Mouse (Mus musculus) CH12F3 (cell line): ENCODE results near the gene Anxa9.

Source experiments
- in situ Hi-C: fragments of 300-500 bp; cut with MboI; formaldehyde crosslinking; loops from 2 replicates; pipeline ENCODE4 v1.14.3; 2020; ENCODE audit warnings: low sequenced_read_pairs

Gene Anxa9

GRCm38 (mm10) chr3:95314486-95315093 lies 7.6 kb upstream of the Anxa9 start, which contains the start of gene Cers2:
Gene Cers2 (plus strand): TSS chr3:95314791.
- in situ Hi-C loops: no loop called here

- in situ Hi-C loops: no loop called here
Measured at GRCm38 (mm10) chr3:95314075-95314474, 7.1 kb upstream of the Anxa9 start.

- in situ Hi-C loops: no loop called here
Measured at GRCm38 (mm10) chr3:95313476-95313875, 6.5 kb upstream of the Anxa9 start.

DNA sequence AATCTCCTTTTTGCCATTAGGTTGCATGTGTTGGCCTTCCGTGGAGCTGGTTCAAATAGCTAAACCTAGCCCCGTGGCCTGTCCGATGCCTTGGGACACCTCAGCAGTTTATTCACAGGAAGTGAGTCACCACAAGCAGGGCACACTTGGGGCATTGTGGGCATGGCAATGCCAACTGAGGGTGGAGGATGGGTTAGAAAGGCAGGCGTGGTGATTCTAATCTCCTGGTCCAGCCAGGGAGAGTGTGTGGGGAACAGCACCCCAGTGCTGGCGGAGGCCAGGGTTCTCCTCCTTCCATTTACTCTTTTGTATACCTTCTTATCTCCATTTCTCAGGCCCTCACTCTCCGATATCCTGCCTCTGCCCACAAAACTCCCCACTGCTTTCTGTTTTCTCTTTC lies 5.6 kb upstream of the Anxa9 start:
- in situ Hi-C loops: no loop called here

DNA sequence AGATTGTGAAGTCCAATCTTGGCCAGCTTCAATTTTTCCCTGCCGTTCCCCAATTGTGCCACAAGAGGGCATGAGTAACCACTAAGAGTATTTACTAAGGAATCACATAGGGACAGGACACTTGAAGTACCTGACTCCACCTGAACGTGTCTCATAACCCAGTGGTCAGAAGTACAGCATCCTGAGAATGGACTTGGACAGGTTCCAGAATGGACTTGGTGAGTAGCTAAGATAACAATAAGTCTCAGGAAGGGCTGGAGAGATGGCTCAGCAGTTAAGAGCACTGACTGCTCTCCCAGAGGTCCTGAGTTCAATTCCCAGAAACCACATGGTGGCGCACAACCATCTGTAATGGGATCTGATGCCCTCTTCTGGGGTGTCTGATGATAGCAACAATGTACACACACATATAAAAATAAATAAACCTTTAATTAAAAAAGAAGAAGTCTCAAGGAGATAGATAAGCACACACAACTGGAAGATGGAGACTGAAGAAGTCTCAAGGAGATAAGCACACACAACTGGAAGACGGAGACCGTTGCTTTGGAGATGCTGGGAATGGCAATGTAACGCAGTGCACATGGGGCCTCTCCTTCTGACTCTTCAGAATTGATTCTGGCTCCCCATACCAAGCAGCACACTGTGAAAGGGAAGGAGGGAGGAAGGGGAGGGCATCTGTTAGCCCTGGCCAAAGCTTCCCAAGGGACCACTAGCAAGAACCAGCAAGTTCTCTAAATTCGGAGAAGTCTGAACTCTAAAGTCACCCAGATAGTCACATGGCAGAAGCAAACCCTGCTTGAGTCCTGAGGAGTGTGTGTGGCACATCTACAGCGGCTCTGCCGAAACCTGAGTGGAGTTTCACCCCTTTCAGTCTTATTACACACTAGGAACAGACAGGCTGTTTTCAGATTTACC lies 4.2 kb upstream of the Anxa9 start:
- in situ Hi-C loops: no loop called here

DNA sequence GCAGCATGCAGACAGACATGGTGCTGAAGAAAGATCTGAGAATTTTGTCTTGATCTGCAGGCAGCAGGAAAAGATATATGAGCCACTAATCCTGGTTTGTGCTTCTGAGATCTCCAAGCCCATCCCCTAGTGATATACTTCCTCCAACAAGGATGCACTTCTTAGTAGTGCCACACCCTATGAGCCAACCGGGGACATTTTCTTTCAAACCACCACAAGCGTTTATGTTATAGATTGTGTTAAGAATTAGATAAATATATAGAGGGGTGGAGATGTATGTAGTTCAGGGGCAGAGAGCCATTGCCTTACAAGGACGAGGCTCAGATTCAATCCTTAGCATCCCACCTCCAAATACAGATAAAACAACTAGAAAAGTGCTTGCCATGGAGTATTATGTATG lies 3.5 kb upstream of the Anxa9 start:
- in situ Hi-C loops: no loop called here

GRCm38 (mm10) chr3:95306244-95306643 lies 732 bp downstream of the Anxa9 start:
- in situ Hi-C loops: no loop called here

DNA sequence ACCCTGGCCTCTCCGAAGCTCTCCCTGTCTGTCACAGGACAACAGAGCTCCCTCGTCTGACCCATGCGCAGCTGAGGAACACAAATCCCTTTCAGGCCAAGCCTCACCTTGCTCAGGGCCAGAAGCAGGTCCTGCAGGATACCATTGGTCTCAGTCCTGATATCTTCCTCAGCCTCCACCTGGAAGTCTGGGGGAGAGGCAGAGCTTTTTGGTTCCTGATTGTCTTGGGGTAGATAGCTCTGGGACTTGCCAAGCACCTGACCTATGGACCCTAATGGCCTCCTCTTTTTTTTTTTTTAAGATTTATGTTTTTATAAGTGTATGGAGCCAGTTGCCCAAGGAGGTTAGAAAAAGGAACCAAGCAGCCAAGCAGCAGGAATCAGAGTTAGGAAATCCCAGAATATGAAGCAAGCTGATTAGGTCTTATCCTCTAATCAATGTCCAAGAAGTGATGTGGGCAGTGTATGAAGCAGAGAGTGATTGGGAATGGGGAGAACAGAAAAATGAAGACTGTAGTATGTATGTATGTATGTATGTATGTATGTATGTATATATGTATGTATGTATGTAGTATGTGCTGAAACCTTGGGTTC lies 5.7 kb downstream of the Anxa9 start:
- in situ Hi-C loops: no loop called here

DNA sequence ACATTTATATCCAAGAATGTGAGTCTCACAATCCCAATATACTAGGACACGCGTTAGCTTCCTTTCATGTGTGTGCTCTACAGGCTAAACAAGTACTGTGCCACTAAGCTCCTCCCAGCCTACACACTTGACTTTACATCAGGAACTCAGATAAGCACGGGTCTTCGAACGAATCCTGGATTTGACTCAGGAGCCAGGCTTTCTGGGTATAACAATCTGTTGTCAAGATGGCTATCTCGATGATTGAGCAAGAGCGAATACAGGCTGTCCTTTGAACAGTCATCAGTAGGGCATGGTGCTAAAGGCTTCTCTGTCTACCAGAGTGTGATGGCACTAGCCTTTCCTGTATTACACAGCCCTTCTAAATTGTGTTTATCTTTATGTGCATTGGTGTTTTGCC lies 9.0 kb downstream of the Anxa9 start:
- in situ Hi-C loops: no loop called here

DNA sequence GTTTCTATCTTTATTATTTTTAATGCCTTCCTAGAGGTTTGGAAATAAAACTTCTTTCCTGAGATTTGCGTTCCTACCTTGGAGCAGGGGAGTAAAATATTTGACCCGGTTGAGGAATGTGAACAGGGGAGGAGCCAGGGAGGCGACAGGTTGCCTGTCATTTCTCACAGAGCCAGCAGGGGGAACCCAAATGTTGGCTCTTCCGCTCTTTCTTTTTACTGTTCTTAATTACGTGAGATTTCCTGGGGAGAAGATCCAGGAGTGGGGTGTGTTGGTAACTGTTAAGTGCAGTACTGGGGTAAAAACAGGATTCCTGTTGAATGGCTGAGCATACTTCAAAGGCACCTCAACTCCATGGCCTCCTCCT lies 10.9 kb downstream of the Anxa9 start:
- in situ Hi-C loops: no loop called here

DNA sequence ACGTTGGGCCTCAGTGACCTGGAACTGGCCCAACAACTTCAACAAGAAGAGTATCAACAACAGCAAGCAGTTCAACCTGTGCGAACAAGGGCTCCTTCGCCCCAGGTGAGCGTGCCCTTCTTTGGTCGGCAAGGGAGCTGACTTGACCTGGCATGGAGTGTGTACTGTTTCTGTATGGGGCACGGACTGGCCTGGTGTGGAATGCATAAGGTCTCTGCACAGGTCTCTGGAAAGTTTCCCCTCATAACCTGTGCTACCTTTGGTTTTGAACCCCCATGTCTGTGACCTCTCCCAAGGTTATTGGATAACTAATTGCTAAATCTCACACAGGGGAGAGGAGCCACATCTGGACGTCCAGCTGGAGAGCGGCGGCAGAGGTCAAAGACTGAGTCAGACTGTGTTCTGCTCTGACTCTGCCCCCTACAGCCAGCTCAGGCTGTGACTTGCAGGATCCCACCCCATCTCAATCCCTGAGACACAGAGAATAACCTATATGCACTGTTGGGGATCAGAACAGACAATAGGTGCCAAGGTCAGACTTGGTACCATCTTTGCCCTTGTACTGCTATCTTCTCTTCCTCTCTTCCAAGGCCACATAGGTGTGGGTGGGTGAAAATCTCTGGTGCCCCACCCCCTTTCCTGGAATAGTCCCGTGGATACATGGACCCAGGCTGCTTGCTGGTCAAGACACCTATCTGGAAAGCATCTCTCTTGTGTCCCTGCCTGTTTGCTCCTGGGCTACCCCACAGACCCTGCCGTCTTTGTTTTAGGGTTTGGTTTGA lies 11.5 kb downstream of the Anxa9 start:
- in situ Hi-C loops: no loop called here

- in situ Hi-C loops: no loop called here
Measured at GRCm38 (mm10) chr3:95294718-95295117, 12.3 kb downstream of the Anxa9 start.

DNA sequence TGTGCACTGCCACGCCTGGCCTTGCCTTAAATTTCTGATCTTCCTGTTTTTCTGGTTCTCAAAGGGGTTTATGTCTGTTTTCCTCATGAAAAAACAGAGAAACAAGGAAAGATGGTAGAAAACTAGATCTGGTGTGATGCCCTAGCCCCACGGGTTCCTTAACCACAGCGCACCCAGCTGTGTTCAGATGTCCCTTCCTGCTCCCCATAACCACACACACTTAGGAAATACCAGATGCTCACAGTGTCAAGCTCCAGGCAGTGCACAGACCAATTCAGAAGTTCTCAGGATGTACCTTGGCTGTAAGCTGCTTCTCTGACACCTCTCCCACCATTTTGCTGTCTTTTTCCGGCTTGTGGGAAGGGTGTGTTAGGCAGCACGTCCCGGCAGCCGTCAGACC lies 12.7 kb downstream of the Anxa9 start:
- in situ Hi-C loops: no loop called here

DNA sequence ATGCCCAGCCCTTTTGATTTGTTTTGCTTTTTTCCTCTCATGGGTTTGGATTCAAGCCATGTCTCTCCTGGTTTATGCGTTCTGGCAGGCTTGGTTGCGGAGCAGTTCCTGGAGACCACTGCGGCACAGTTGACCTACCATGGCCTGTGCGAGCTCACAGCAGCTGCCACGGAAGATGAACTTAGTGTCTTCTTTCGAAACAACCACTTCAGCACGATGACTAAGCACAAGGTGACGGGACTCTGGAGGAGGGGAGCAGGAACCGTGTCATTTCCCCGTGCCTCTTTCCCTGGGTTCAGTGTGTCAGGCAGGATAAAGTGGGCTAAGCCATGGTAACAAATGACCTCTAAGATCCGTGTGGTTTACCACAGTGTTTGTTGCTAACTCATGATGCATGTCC lies 13.4 kb downstream of the Anxa9 start:
- in situ Hi-C loops: no loop called here

DNA sequence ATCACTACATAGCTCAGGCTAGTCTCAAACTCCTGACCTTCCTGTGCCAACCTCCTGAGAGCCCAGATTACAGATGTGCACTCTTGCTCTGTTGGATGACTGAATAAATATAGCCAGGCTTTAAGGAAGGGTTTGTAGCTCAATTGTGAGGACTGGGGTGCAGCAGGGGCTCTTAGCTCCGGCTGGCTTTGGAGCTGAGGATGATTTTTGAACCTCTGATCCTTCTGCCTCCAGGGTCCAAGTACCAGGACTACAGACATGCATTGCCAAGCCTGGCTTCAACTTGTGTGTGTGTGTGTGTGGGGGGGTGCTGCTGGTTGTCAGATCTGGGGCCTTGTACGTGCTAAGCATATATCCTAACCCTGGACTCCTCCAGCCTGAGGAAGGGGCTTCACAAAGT lies 14.1 kb downstream of the Anxa9 start:
- in situ Hi-C loops: no loop called here

DNA sequence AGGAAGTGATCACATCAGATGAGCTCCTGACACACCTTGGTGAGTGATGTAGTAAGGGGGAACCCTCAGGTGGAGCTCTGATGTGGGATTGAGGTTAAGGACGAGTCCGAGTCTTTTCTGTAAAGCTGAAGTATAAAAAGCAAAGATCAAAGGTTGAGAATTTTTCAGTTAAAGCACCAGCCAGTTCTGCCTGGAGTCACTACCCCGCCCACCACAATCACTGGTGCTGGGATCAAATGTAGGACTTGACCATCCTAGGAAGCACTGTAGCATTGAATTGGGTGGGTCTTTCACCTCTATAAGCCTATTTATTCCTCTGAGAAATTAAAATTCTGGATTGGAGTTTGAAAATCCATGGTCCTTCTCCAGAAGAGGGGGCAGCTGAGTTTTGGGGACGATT lies 15.9 kb downstream of the Anxa9 start:
- in situ Hi-C loops: no loop called here

DNA sequence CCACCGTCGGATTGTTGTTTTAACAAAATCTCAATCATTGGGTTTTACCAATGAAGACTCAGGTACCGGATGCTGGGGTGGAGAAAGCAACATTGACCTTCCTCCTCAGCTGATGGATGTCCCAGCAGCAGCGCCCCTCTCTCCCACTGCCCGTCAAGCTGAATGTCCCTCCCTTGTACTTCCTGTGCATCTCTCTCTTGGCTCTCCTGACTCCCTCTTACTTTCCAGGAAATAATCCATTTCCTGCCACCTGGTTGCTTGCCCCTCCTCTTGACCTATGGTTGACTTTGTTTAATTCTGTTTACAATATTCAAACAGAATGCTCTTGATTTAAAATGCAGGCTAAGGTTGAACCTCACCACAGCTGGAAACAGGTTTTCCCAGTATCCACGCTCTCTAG lies 16.8 kb downstream of the Anxa9 start:
- in situ Hi-C loops: no loop called here

GRCm38 (mm10) chr3:95289419-95289818 lies 17.6 kb downstream of the Anxa9 start:
- in situ Hi-C loops: no loop called here

DNA sequence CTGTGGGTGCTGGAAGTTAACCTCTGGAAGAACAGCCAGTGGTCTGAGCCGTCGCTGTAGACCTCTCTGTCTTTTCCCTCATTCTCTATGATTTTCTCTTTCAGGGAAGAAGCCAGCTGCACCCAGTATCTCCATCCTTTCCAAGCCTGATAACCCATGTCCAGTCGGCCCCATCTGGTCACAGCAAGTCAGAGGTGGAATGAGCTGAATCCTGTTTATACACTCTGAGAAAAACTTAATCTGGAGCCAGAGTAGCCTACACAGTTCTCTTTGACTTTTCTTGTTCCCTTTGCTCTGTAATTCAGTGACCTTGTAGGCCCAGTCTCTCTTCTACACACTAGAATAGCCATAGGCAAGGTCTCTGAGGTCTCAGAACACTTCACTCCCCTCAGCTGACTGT lies 19.4 kb downstream of the Anxa9 start:
- in situ Hi-C loops: no loop called here

- in situ Hi-C loops: no loop called here
Measured at GRCm38 (mm10) chr3:95286510-95286909, 20.5 kb downstream of the Anxa9 start.

DNA sequence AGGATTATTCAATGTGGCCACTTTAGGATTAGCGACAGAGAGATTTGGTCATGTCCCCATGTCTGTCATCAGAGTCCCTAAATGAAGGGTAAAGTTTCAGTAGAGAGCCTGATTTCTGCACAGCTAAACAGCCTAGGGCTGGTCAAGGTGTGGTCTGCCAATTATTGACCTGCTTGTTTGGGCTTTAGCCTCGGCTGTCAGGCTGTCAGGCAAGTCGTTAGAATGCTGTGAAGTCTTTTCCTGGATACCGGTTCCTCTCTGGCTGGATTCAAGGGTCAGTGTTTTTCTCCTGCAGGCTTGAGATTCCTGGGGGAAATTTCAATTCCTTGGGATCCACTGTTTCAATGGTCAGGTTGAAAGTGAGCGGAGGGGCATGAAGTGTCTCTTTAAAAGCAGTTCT lies 21.0 kb downstream of the Anxa9 start:
- in situ Hi-C loops: no loop called here
